Mouse (Mus musculus) ovary, postnatal 14 days (tissue): ENCODE data around the gene Pan3.

Experiments used
- DNase-seq: peaks from one replicate; pipeline ENCODE4 v3.0.0; 2022; ENCODE audit warnings: low spot score

Gene Pan3

GRCm38 (mm10) chr5:147484142-147484541 is 54.2 kb downstream of the Pan3 start:
- DNase-seq, result no peak

GRCm38 (mm10) chr5:147489226-147489625 is 59.3 kb downstream of the Pan3 start:
- no peak for DNase-seq

GRCm38 (mm10) chr5:147490907-147491306 is 60.9 kb downstream of the Pan3 start:
- no peak for DNase-seq

- no peak for DNase-seq
Observed at GRCm38 (mm10) chr5:147492511-147492910, 62.5 kb downstream of the Pan3 start.

GRCm38 (mm10) chr5:147493205-147493604 is 63.2 kb downstream of the Pan3 start:
- DNase-seq, result no peak

GRCm38 (mm10) chr5:147493685-147494084 is 63.7 kb downstream of the Pan3 start:
- DNase-seq, result no peak

GRCm38 (mm10) chr5:147494388-147494787 is 64.4 kb downstream of the Pan3 start:
- no peak for DNase-seq

GRCm38 (mm10) chr5:147494791-147495376 is 64.9 kb downstream of the Pan3 start:
- DNase-seq, result no peak

GRCm38 (mm10) chr5:147495961-147496360 is 66.0 kb downstream of the Pan3 start:
- no peak for DNase-seq

GRCm38 (mm10) chr5:147496921-147497320 is 67.0 kb downstream of the Pan3 start:
- DNase-seq, result no peak

GRCm38 (mm10) chr5:147497714-147498113 is 67.8 kb downstream of the Pan3 start:
- no peak for DNase-seq

GRCm38 (mm10) chr5:147501456-147501998 is 71.6 kb downstream of the Pan3 start:
- DNase-seq, result no peak

- DNase-seq, result no peak
Observed at GRCm38 (mm10) chr5:147502921-147503320, 73.0 kb downstream of the Pan3 start.

GRCm38 (mm10) chr5:147511350-147511749 is 81.4 kb downstream of the Pan3 start:
- no peak for DNase-seq

GRCm38 (mm10) chr5:147527006-147527405 is 97.0 kb downstream of the Pan3 start:
- DNase-seq, result no peak

- DNase-seq, result no peak
Observed at GRCm38 (mm10) chr5:147527788-147528187, 97.8 kb downstream of the Pan3 start.

- DNase-seq, result no peak
Observed at GRCm38 (mm10) chr5:147532031-147532430, 102.1 kb downstream of the Pan3 start.

GRCm38 (mm10) chr5:147539409-147539808 is 109.4 kb downstream of the Pan3 start:
- DNase-seq, result no peak

- DNase-seq, result no peak
Observed at GRCm38 (mm10) chr5:147539815-147540214, 109.9 kb downstream of the Pan3 start.

GRCm38 (mm10) chr5:147542291-147542690 is 112.3 kb downstream of the Pan3 start:
- no peak for DNase-seq

GRCm38 (mm10) chr5:147545731-147546241 is 115.8 kb downstream of the Pan3 start:
- DNase-seq, result no peak

GRCm38 (mm10) chr5:147549016-147549755 is 119.2 kb downstream of the Pan3 start:
- DNase-seq, result no peak
